Mouse (Mus musculus): ENCODE measurements around the gene Cdkal1. TPM values are rescaled to one million over a fixed set of nuclear protein-coding genes. Genes with fewer than 3 reads are reported as not detected.

The Cdkal1 gene
- polyA plus RNA-seq, 1 experiment, result 4.4 TPM

DNA sequence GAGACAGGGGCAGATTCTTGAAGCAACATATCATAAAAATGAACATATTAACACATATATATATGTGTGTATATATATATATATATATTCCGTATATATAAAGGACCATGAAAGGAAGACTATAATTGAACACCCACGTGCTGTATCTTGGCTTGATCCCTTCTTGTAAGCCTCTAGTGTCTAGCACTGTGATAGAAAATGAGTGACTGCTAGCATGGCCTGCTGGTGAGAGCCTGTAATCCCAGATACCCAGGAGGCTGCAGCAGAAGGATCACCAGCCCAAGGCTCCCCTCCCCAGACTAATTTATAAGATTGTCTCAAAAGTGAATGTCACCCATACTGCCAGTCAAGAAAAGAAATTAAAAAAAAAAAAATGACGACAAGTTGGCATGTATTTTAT is 158.2 kb downstream of the Cdkal1 start:
- Histone ChIP-seq H3K27ac (ENCODE audit: insufficient read depth, low read depth, low read length) (no peak overlapping the region), H3K27me3 (replicated peaks; ENCODE audit: control insufficient read depth, insufficient read depth, low read length) (no peaks in the 10 kb centered on the region), H3K4me3 (ENCODE audit: insufficient read depth, low read depth, low read length) (no peak overlapping the region), H3K4me1 (ENCODE audit: control insufficient read depth, insufficient read depth, low read length) (peaks cover 9% of the 10 kb centered on the region; the same call in 1 of the 2 replicates), H3K36me3 (ENCODE audit: control insufficient read depth, insufficient read depth, low read length) (no peaks in the 10 kb centered on the region)
- 78% methylated on average over 3 of the region's 3 CpGs for WGBS
- TF ChIP-seq POLR2A (IDR thresholded peaks at IDR 0.05; ENCODE audit: low read depth, low read length), result no peak
- no peak for TF ChIP-seq CTCF (conservative IDR thresholded peaks at IDR 0.05; ENCODE audit: insufficient read depth, insufficient read length, low read depth, low read length)
- DNase-seq, result no peak

- Histone ChIP-seq H3K4me3 (ENCODE audit: insufficient read depth, low read depth, low read length) (no peak overlapping the region; the same call in 1 of the 2 replicates), H3K27me3 (replicated peaks; ENCODE audit: control insufficient read depth, insufficient read depth, low read length) (no peaks in the 10 kb centered on the region), H3K27ac (ENCODE audit: insufficient read depth, low read depth, low read length) (peak overlapping the region; percentile 55; the same call in 1 of the 2 replicates), H3K36me3 (ENCODE audit: control insufficient read depth, insufficient read depth, low read length) (no peaks in the 10 kb centered on the region), H3K4me1 (ENCODE audit: control insufficient read depth, insufficient read depth, low read length) (0 out of 2 replicates have a peak, but pooled peaks cover 3% of the 10 kb centered on the region)
- TF ChIP-seq POLR2A (IDR thresholded peaks at IDR 0.05; ENCODE audit: low read depth, low read length), result no peak
- no peak for TF ChIP-seq CTCF (conservative IDR thresholded peaks at IDR 0.05; ENCODE audit: insufficient read depth, insufficient read length, low read depth, low read length)
- 58% methylated on average over 7 of the region's 7 CpGs for WGBS
- peak; percentile 48 for DNase-seq
Observed at GRCm38 (mm10) chr13:29690734-29691133, 164.7 kb downstream of the Cdkal1 start.

DNA sequence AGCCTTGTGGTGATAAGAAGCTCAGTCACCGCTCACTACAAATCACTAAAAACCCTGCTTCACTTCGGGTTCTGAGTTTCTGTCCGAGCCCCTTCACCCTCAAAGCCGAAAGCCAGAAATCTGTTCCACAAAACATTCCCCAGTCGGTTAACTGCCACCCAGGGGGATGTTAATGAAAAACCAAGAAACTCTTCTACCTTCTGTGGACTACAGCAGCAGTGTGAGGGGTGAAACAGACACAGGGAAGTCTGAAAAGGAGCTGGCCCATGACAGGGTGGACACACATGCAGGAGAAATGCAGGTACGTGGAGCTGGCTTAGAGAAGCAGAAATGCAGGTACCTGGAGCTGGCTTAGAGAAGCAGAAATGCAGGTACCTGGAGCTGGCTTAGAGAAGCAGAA is 166.6 kb downstream of the Cdkal1 start:
- WGBS, result 44% methylated on average over 6 of the region's 6 CpGs
- H3K27ac ChIP-seq (ENCODE audit: insufficient read depth, low read depth, low read length), result peak overlapping the region; percentile 17
- H3K4me1 ChIP-seq (ENCODE audit: control insufficient read depth, insufficient read depth, low read length), result 0 out of 2 replicates have a peak, but pooled peaks cover 3% of the 10 kb centered on the region
- TF ChIP-seq CTCF (conservative IDR thresholded peaks at IDR 0.05; ENCODE audit: insufficient read depth, insufficient read length, low read depth, low read length) (no peak), POLR2A (IDR thresholded peaks at IDR 0.05; ENCODE audit: low read depth, low read length) (no peak)
- no peaks in the 10 kb centered on the region for H3K36me3 ChIP-seq (ENCODE audit: control insufficient read depth, insufficient read depth, low read length)
- no peak overlapping the region for H3K4me3 ChIP-seq (ENCODE audit: insufficient read depth, low read depth, low read length)
- no peaks in the 10 kb centered on the region for H3K27me3 ChIP-seq (replicated peaks; ENCODE audit: control insufficient read depth, insufficient read depth, low read length)
- peak; percentile 82 for DNase-seq

DNA sequence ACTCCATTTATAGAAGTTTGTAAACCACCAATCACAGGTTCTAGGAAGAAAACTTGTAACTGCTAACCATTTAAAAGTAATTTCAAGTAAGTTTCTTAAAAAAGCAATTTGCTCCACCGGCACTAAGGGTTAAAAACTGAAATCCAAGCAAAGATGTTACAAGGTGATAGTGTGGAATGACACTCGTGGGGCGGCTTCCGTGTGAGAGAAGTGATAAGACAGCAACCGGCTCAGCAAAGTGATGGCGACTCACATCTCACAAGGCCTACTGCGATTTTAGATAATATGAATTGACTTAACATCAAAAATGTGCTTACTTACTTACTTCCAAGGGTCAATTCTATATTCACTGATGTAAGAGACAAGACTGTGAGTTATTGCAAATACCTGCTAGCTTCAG is 167.6 kb downstream of the Cdkal1 start:
- Histone ChIP-seq H3K4me1 (ENCODE audit: control insufficient read depth, insufficient read depth, low read length) (0 out of 2 replicates have a peak, but pooled peaks cover 3% of the 10 kb centered on the region), H3K36me3 (ENCODE audit: control insufficient read depth, insufficient read depth, low read length) (no peaks in the 10 kb centered on the region), H3K27ac (ENCODE audit: insufficient read depth, low read depth, low read length) (no peak overlapping the region), H3K4me3 (ENCODE audit: insufficient read depth, low read depth, low read length) (no peak overlapping the region), H3K27me3 (replicated peaks; ENCODE audit: control insufficient read depth, insufficient read depth, low read length) (no peaks in the 10 kb centered on the region)
- no peak for DNase-seq
- TF ChIP-seq CTCF (conservative IDR thresholded peaks at IDR 0.05; ENCODE audit: insufficient read depth, insufficient read length, low read depth, low read length) (no peak), POLR2A (IDR thresholded peaks at IDR 0.05; ENCODE audit: low read depth, low read length) (no peak)
- whole genome bisulfite sequencing, result 93% methylated on average over 7 of the region's 7 CpGs

DNA sequence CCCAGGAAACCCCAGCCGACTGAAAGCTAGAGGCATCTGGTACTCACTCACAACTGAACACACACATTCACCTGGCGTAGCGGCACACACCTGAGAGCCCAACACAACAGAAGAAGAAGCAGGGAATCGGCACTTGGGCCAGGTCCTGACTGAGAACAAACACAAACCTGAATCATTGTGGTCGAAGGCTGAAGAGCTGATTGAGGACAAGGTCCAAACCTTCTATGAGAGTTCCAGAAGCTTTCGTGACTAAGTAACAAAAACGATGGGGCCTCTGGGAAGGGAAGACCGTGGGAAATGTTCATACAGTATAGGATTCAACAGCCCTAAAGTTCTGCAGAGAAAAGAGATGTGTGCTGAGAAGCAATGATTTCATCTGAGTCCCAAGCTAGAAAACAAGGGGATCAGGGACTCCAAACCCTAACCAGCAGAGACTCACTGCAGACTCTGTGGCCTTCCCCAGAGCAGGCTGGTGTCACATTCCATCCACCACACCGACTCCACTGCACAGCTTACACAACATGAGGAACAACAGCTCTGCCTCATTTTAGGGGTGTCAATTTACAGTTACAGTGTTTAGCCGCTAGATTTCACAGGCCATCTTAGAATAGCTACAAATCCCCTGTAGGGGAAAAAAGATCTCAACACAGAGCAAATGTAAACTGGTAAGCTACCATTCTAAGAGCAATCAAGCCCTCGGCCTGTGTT is 175.8 kb downstream of the Cdkal1 start:
- Histone ChIP-seq H3K36me3 (ENCODE audit: control insufficient read depth, insufficient read depth, low read length) (no peaks in the 10 kb centered on the region), H3K27me3 (replicated peaks; ENCODE audit: control insufficient read depth, insufficient read depth, low read length) (no peaks in the 10 kb centered on the region), H3K27ac (ENCODE audit: insufficient read depth, low read depth, low read length) (peak overlapping the region; percentile 8; the same call in 1 of the 2 replicates), H3K4me1 (ENCODE audit: control insufficient read depth, insufficient read depth, low read length) (peaks cover 3% of the 10 kb centered on the region; the same call in 1 of the 2 replicates), H3K4me3 (ENCODE audit: insufficient read depth, low read depth, low read length) (no peak overlapping the region)
- no peak for TF ChIP-seq CTCF (conservative IDR thresholded peaks at IDR 0.05; ENCODE audit: insufficient read depth, insufficient read length, low read depth, low read length)
- DNase-seq, result peak; percentile 54
- WGBS, result 59% methylated on average over 11 of the region's 11 CpGs

DNA sequence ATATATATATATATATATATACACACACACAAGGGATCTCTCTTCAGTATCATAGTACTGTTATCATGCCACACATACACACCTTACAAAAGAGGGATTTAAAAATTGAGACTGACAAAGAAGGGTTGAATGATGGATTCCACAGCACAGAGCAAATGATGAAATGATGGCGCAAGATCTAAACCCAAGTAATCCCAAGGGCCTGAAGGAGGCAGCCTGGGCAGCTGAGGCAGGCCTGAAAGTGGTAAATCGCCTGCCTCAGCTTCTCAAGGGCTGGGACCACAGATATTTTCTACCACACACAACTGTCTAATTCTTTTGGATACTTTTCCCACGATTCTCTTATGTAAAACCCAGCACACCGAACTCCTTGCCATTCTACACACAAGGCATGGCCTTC is 177.9 kb downstream of the Cdkal1 start:
- no peak for DNase-seq
- no peak for TF ChIP-seq POLR2A (IDR thresholded peaks at IDR 0.05; ENCODE audit: low read depth, low read length)
- no peak for TF ChIP-seq CTCF (conservative IDR thresholded peaks at IDR 0.05; ENCODE audit: insufficient read depth, insufficient read length, low read depth, low read length)
- Histone ChIP-seq H3K36me3 (ENCODE audit: control insufficient read depth, insufficient read depth, low read length) (no peaks in the 10 kb centered on the region), H3K27ac (ENCODE audit: insufficient read depth, low read depth, low read length) (no peak overlapping the region), H3K4me1 (ENCODE audit: control insufficient read depth, insufficient read depth, low read length) (peaks cover 3% of the 10 kb centered on the region; the same call in 1 of the 2 replicates), H3K4me3 (ENCODE audit: insufficient read depth, low read depth, low read length) (no peak overlapping the region), H3K27me3 (replicated peaks; ENCODE audit: control insufficient read depth, insufficient read depth, low read length) (no peaks in the 10 kb centered on the region)
- WGBS, result over 99% methylated on average over 4 of the region's 4 CpGs

- Histone ChIP-seq H3K36me3 (ENCODE audit: control insufficient read depth, insufficient read depth, low read length) (no peaks in the 10 kb centered on the region), H3K27me3 (replicated peaks; ENCODE audit: control insufficient read depth, insufficient read depth, low read length) (no peaks in the 10 kb centered on the region), H3K27ac (ENCODE audit: insufficient read depth, low read depth, low read length) (no peak overlapping the region), H3K4me1 (ENCODE audit: control insufficient read depth, insufficient read depth, low read length) (no peaks in the 10 kb centered on the region), H3K4me3 (ENCODE audit: insufficient read depth, low read depth, low read length) (no peak overlapping the region)
- 81% methylated on average over 3 of the region's 3 CpGs for WGBS
- TF ChIP-seq POLR2A (IDR thresholded peaks at IDR 0.05; ENCODE audit: low read depth, low read length), result no peak
- no peak for TF ChIP-seq CTCF (conservative IDR thresholded peaks at IDR 0.05; ENCODE audit: insufficient read depth, insufficient read length, low read depth, low read length)
- no peak for DNase-seq
Observed at GRCm38 (mm10) chr13:29670626-29671025, 184.8 kb downstream of the Cdkal1 start.
